Mouse (Mus musculus) CH12.LX (cell line): ENCODE measurements around the gene Pla2g5. TPM values are rescaled to one million over a fixed set of nuclear protein-coding genes. Genes with fewer than 3 reads are reported as not detected.

Experiments
- DNase-seq: peaks from one replicate; pipeline ENCODE4 v3.0.0-alpha.2; 2013; ENCODE audit errors: extremely low read depth
- H3K27ac ChIP-seq: 2 replicates; pipeline ENCODE4 v1.5.1; 2012; ENCODE audit warnings: low read depth, mild to moderate bottlenecking, control low read depth, moderate library complexity; ENCODE audit not compliant: insufficient read depth
- H3K27me3 ChIP-seq: replicated peaks from 2 replicates; pipeline ENCODE3; 2012; ENCODE audit warnings: inconsistent platforms
- H3K36me3 ChIP-seq, 2 experiments: replicated peaks in 1 of 2; 2 replicates each; pipeline versions ENCODE3 to v1.6.1; 2012; ENCODE audit warnings: inconsistent platforms in 1 of 2, low read length in 1 of 2, mild to moderate bottlenecking in 1 of 2, mixed read lengths in 1 of 2, moderate library complexity in 1 of 2; ENCODE audit not compliant: control insufficient read depth in 1 of 2, insufficient read depth in 1 of 2
- H3K4me1 ChIP-seq, 2 experiments: 2 replicates each; pipeline ENCODE4 v1.6.1; 2012; ENCODE audit warnings: inconsistent platforms in 1 of 2, moderate library complexity in 1 of 2; ENCODE audit not compliant: insufficient read depth in 2 of 2, control insufficient read depth in 1 of 2
- H3K4me2 ChIP-seq: 2 replicates; pipeline ENCODE4 v1.6.1; 2012; ENCODE audit warnings: low read depth, mild to moderate bottlenecking, control low read depth; ENCODE audit not compliant: poor library complexity, insufficient read depth, severe bottlenecking
- H3K4me3 ChIP-seq, 3 experiments: fragments of 150-350 bp in 1 of 3; sonication (generic) in 1 of 3; replicated peaks in 1 of 3; 2 replicates each; pipeline versions ENCODE3 to v1.5.1; 2011 to 2012; ENCODE audit warnings: low read depth in 2 of 3, low read length in 2 of 3, mild to moderate bottlenecking in 2 of 3, moderate library complexity in 2 of 3, control low read depth in 1 of 3, improper control_type of control experiment in 1 of 3, inconsistent platforms in 1 of 3, mixed read lengths in 1 of 3; ENCODE audit not compliant: poor library complexity in 1 of 3
- H3K79me2 ChIP-seq: replicated peaks from 2 replicates; pipeline ENCODE4 v1.6.1; 2012; ENCODE audit warnings: mild to moderate bottlenecking, moderate library complexity; ENCODE audit not compliant: control insufficient read depth, poor library complexity, insufficient read depth, severe bottlenecking; ENCODE audit errors: extremely low read depth
- H3K9ac ChIP-seq: 2 replicates; pipeline ENCODE4 v1.6.1; 2012; ENCODE audit warnings: low read depth, mild to moderate bottlenecking, control low read depth, moderate library complexity; ENCODE audit not compliant: insufficient read depth
- H3K9me3 ChIP-seq: replicated peaks from 2 replicates; pipeline ENCODE3; 2012; ENCODE audit warnings: low read length, inconsistent platforms, mixed read lengths
- BHLHE40 ChIP-seq: IDR thresholded peaks from 2 replicates; pipeline ENCODE4 v1.6.1; 2011; ENCODE audit warnings: mild to moderate bottlenecking, low read depth, low read length, improper control_type of control experiment
- CTCF ChIP-seq, 2 experiments: IDR thresholded peaks in 1 of 2; conservative IDR thresholded peaks in 1 of 2; 2 replicates each; pipeline ENCODE4 v1.5.1; 2011 to 2012; ENCODE audit warnings: low read depth in 2 of 2, low read length in 2 of 2, improper control_type of control experiment in 1 of 2, inconsistent platforms in 1 of 2, mild to moderate bottlenecking in 1 of 2, moderate library complexity in 1 of 2
- EP300 ChIP-seq: IDR thresholded peaks from 2 replicates; pipeline ENCODE4 v1.6.1; 2011; ENCODE audit warnings: low read length, improper control_type of control experiment
- GABPA ChIP-seq: IDR thresholded peaks from 2 replicates; pipeline ENCODE4 v1.6.1; 2012; ENCODE audit warnings: low read depth, low read length, improper control_type of control experiment, inconsistent platforms; ENCODE audit not compliant: insufficient replicate concordance
- HCFC1 ChIP-seq: IDR thresholded peaks from 2 replicates; pipeline ENCODE4 v1.6.1; 2012; ENCODE audit warnings: low read depth, mild to moderate bottlenecking, inconsistent platforms, low read length, improper control_type of control experiment
- IRF4 ChIP-seq: IDR thresholded peaks from 2 replicates; pipeline ENCODE4 v1.6.1; 2014; ENCODE audit warnings: low read depth, mild to moderate bottlenecking, inconsistent platforms, low read length, improper control_type of control experiment
- JUN ChIP-seq: IDR thresholded peaks from 2 replicates; pipeline ENCODE4 v1.6.1; 2011; ENCODE audit warnings: low read depth, mild to moderate bottlenecking, low read length, improper control_type of control experiment, moderate library complexity; ENCODE audit not compliant: insufficient read depth
- JUND ChIP-seq: conservative IDR thresholded peaks from 2 replicates; pipeline ENCODE4 v1.6.1; 2011; ENCODE audit warnings: low read depth, low read length, improper control_type of control experiment
- MAFK ChIP-seq: IDR thresholded peaks from 2 replicates; pipeline ENCODE4 v1.6.1; 2011; ENCODE audit warnings: low read length, improper control_type of control experiment; ENCODE audit not compliant: insufficient replicate concordance
- MEF2A ChIP-seq: IDR thresholded peaks from 2 replicates; pipeline ENCODE4 v1.6.1; 2014; ENCODE audit warnings: low read depth, mild to moderate bottlenecking, inconsistent platforms, low read length, improper control_type of control experiment, borderline replicate concordance
- NELFE ChIP-seq: IDR thresholded peaks from 2 replicates; pipeline ENCODE4 v1.6.1; 2011; ENCODE audit warnings: low read depth, low read length, improper control_type of control experiment
- NRF1 ChIP-seq: IDR thresholded peaks from 2 replicates; pipeline ENCODE4 v1.6.1; 2014; ENCODE audit warnings: low read depth, mild to moderate bottlenecking, inconsistent platforms, low read length, improper control_type of control experiment, moderate library complexity
- RAD21 ChIP-seq: IDR thresholded peaks from 2 replicates; pipeline ENCODE4 v1.6.1; 2011; ENCODE audit warnings: low read depth, mild to moderate bottlenecking, low read length, improper control_type of control experiment, moderate library complexity
- UBTF ChIP-seq: IDR thresholded peaks from 2 replicates; pipeline ENCODE4 v1.6.1; 2012; ENCODE audit warnings: low read depth, mild to moderate bottlenecking, inconsistent platforms, low read length, improper control_type of control experiment, moderate library complexity
- dilution Hi-C: fragments of 300-500 bp; cut with MboI; formaldehyde crosslinking; loops from 2 replicates; pipeline ENCODE4 v1.14.3; 2020; ENCODE audit warnings: low sequenced_read_pairs; ENCODE audit not compliant: extremely low pct_unique_long_range_greater_than_20kb, extremely low pct_ligation_motif_present
- in situ Hi-C: fragments of 300-500 bp; cut with MboI; formaldehyde crosslinking; loops from 3 replicates; pipeline ENCODE4 v1.14.3; 2019; ENCODE audit warnings: low sequenced_read_pairs, low pct_ligation_motif_present, low pct_unique_long_range_greater_than_20kb, mixed read lengths
- polyA plus RNA-seq: library from polyadenylated mRNA; unstranded; fragments of >175 nt; gene quantifications from 2 replicates; pipeline ENCODE4 v1.2.1, GENCODE M21; 2012; ENCODE audit warnings: low read depth; ENCODE audit not compliant: insufficient read length
- total RNA-seq, 2 experiments: library from RNA; depleted of rRNA; stranded (reverse); fragments of 300-350 nt in 1 of 2; fragments of >200 nt in 1 of 2; gene quantifications; 2 replicates each; pipeline ENCODE4 v1.2.3; 2012 to 2014

Gene Pla2g5
- total and polyA plus RNA-seq, 3 experiments: 0.53 to 0.68 TPM; not detected in 1

GRCm38 (mm10) chr4:138791452-138791851, 71.8 kb downstream of the Pla2g5 start (continued):
- TF ChIP-seq BHLHE40: no peak
- no peak for TF ChIP-seq JUND

- dilution Hi-C loops: no loop called here
- no peaks in the 10 kb centered on the region for H3K36me3 ChIP-seq
- TF ChIP-seq CTCF (conservative IDR thresholded peaks at IDR 0.05 in 1 of 2, IDR thresholded peaks at IDR 0.05 in 1 of 2; ENCODE audit: low read depth in 2 of 2, low read length in 2 of 2) (no peak), HCFC1 (no peak), MEF2A (no peak), RAD21 (no peak), MAFK (no peak), UBTF (no peak), EP300 (no peak), JUN (no peak), GABPA (no peak), NRF1 (no peak), IRF4 (no peak), BHLHE40 (no peak)
- TF ChIP-seq, all 38 proteins: peak for 0
- Histone ChIP-seq H3K4me3 (no peak overlapping the region), H3K9me3 (no peaks in the 10 kb centered on the region), H3K4me1 (0 out of 4 replicates have a peak, but pooled peaks cover 0 to 3% of the 10 kb centered on the region in 2 experiments), H3K79me2 (no peaks in the 10 kb centered on the region), H3K27ac (no peak overlapping the region), H3K4me2 (no peak overlapping the region), H3K27me3 (peaks cover 80% of the 10 kb centered on the region), H3K9ac (no peak overlapping the region)
- no peak for DNase-seq
- in situ Hi-C loops: loop anchor here (5.0 kb wide), 1 partner anchor 41 kb away; no protein-coding TSS in a partner anchor
These were observed 74.9 kb downstream of the Pla2g5 start for GRCm38 (mm10) chr4:138788381-138788780.

- 0 out of 4 replicates have a peak, but pooled peaks cover 0 to 3% of the 10 kb centered on the region in 2 experiments for H3K4me1 ChIP-seq
- H3K9ac ChIP-seq: no peak overlapping the region
- no peaks in the 10 kb centered on the region for H3K36me3 ChIP-seq
- in situ Hi-C loops (loop anchor here (5.0 kb wide), 1 partner anchor 39 kb away; no protein-coding TSS in a partner anchor), dilution Hi-C loops (no loop called here)
- no peaks in the 10 kb centered on the region for H3K9me3 ChIP-seq
- no peak overlapping the region for H3K4me2 ChIP-seq
- peaks cover 74% of the 10 kb centered on the region for H3K27me3 ChIP-seq
- TF ChIP-seq MAFK: peak; percentile 21; the same call in 1 of the 2 replicates
- no peak for TF ChIP-seq NELFE
- no peak for DNase-seq
- no peaks in the 10 kb centered on the region for H3K79me2 ChIP-seq
- no peak overlapping the region for H3K4me3 ChIP-seq
- H3K27ac ChIP-seq: no peak overlapping the region
These were observed 77.1 kb downstream of the Pla2g5 start for GRCm38 (mm10) chr4:138786141-138786540.
